Mouse (Mus musculus): ENCODE results near the gene Lcmt1. TPM values are rescaled to one million over a fixed set of nuclear protein-coding genes. Genes with fewer than 3 reads are reported as not detected.

The Lcmt1 gene
- polyA plus RNA-seq, 1 experiment from 2014 or later = 89.4 TPM

DNA sequence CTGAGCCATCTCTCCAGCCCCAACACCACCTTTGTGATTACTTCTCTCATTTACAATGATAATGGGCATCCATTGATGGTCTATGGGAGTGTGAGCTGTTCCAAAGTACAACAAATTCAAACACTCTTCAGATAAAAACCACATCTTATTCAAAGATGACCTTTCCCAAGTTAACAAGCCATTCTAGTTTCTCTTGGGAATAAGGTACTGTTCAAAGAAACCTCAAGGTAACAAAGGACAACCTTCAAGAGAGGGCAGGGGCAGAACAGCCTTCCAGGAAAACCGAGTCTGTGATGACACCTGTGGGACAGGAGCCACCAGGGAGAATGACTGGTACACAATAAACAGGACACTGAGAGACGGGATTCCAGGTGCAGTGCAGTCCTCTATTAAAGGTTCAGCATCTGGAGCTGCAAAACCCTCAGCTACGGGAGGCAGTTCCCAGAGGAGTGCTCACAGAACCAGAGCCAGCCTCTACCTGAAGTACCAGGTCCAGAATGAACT is 24.5 kb upstream of the Lcmt1 start:
- ATAC-seq (ENCODE audit: low FRiP score) = no peak
- Histone ChIP-seq H3K4me1 (replicated peaks) (peaks cover 13% of the 10 kb centered on the region), H3K4me2 (no peak overlapping the region), H3K36me3 (no peaks in the 10 kb centered on the region), H3K4me3 (no peak overlapping the region), H3K9ac (no peak overlapping the region), H3K27ac (no peak overlapping the region), H3K27me3 (no peaks in the 10 kb centered on the region), H3K9me3 (no peaks in the 10 kb centered on the region)
- 76% methylated on average over 3 of the region's 3 CpGs for WGBS

DNA sequence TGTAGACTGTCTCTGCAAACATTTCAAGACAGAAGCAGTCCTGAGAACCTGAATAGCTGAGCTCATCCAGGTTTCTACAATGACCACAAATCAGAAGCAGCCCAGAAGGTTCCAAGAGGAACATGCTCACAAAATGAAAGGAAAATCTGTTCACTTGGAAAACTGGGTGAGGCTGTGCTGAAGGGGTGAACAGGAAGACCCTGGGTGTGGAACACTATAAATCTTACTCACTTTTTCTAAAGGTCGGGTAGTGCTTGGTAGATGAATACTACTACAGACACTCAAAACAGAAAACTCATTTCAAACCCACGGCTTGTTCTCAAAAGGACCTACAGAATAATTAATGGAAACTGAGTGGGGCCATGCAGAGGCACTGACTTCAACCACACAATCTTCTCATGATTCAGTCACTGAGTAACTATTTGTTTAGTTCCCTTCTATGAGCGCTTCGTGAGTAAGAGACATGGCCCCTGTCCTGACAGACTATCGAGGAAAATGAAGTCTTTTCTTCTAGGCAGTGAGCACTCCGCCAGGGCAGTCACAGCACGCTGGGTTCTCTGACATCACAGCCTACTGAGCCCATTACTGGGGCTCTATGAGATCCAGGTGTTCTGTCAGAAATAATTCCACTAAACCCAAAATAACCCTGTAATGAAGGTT is 22.8 kb upstream of the Lcmt1 start:
- H3K36me3 ChIP-seq = no peaks in the 10 kb centered on the region
- no peak overlapping the region for H3K4me3 ChIP-seq
- no peaks in the 10 kb centered on the region; the same call in none of the 2 replicates for H3K4me1 ChIP-seq (replicated peaks)
- no peaks in the 10 kb centered on the region for H3K9me3 ChIP-seq
- no peak for ATAC-seq (ENCODE audit: low FRiP score)
- H3K9ac ChIP-seq = no peak overlapping the region
- no peak overlapping the region for H3K4me2 ChIP-seq
- 86% methylated on average over 7 of the region's 7 CpGs for WGBS
- H3K27ac ChIP-seq = no peak overlapping the region
- no peaks in the 10 kb centered on the region for H3K27me3 ChIP-seq

DNA sequence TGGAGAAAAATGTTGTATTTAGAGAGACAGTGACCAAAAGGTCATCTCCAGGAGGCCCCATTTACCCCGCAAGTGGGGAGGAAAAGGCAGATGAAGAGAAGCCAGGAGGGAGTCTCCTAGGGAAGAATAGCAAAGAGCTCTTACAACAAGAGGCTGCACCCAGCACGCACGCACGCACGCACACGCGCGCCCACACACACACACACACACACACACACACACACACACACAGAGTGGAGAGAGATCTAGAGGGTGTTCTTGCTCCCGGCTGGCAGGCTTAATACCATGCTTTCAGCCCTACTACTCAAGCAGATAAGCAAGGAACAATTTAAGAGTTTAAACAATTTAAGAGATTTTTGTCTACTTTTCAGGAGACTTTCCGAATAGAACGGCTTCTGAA is 19.8 kb upstream of the Lcmt1 start:
- H3K4me1 ChIP-seq (replicated peaks) = no peaks in the 10 kb centered on the region; the same call in 1 of the 2 replicates
- H3K27me3 ChIP-seq = no peaks in the 10 kb centered on the region
- H3K4me3 ChIP-seq = no peak overlapping the region
- H3K9me3 ChIP-seq = no peaks in the 10 kb centered on the region
- WGBS = 78% methylated on average over 11 of the region's 11 CpGs
- no peak for ATAC-seq (ENCODE audit: low FRiP score)
- H3K27ac ChIP-seq = no peak overlapping the region
- no peak overlapping the region for H3K9ac ChIP-seq
- no peak overlapping the region for H3K4me2 ChIP-seq
- H3K36me3 ChIP-seq = no peaks in the 10 kb centered on the region

DNA sequence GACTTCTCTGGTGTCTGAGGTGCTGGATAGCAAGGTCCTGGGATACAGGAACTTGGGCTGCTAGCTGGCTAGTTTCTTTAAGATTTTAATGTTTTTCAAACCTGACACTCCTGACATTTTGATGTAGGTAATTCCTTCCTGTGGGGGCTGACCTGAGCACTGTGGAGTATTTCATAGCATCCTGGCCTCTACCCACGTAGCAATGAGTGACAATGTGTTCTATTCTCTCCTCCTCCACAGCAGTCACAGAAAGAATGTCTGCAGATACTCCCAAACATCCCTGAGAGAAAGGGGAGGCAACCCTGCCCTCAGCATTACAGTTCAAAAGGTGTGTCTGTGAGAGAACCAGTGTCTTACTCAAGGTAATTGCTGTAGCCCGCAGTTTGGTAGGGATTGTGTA is 19.3 kb upstream of the Lcmt1 start:
- Histone ChIP-seq H3K4me3 (no peak overlapping the region), H3K4me2 (no peak overlapping the region), H3K9ac (no peak overlapping the region), H3K9me3 (no peaks in the 10 kb centered on the region), H3K27ac (no peak overlapping the region), H3K27me3 (no peaks in the 10 kb centered on the region), H3K36me3 (no peaks in the 10 kb centered on the region), H3K4me1 (replicated peaks) (no peaks in the 10 kb centered on the region; the same call in 1 of the 2 replicates)
- 74% methylated on average over 2 of the region's 2 CpGs for WGBS
- ATAC-seq (ENCODE audit: low FRiP score) = no peak

DNA sequence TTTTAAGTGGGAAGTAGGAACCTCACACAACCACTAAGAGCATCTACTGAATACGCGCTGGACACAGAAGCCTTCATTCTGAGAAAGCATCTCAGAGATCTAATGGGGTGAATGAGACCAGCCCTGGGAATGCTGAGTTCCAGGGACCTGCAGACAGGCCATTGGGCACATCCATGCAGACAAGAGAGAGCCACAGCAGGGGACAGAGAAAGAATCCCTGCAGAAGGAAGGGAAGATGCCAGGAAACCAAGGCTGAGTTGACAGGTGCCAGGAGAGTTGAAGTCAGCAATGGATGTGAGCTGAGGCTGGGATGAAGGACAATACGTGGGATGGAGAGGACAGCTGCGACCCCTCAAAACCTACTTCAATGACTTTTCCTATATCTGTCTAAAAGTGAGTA is 16.5 kb upstream of the Lcmt1 start:
- Histone ChIP-seq H3K4me3 (no peak overlapping the region), H3K9me3 (no peaks in the 10 kb centered on the region), H3K27ac (no peak overlapping the region), H3K4me1 (replicated peaks) (no peaks in the 10 kb centered on the region; the same call in 1 of the 2 replicates), H3K36me3 (no peaks in the 10 kb centered on the region; the same call in 1 of the 2 replicates), H3K4me2 (no peak overlapping the region), H3K9ac (no peak overlapping the region), H3K27me3 (no peaks in the 10 kb centered on the region)
- 96% methylated on average over 4 of the region's 4 CpGs for WGBS
- ATAC-seq (ENCODE audit: low FRiP score) = no peak

DNA sequence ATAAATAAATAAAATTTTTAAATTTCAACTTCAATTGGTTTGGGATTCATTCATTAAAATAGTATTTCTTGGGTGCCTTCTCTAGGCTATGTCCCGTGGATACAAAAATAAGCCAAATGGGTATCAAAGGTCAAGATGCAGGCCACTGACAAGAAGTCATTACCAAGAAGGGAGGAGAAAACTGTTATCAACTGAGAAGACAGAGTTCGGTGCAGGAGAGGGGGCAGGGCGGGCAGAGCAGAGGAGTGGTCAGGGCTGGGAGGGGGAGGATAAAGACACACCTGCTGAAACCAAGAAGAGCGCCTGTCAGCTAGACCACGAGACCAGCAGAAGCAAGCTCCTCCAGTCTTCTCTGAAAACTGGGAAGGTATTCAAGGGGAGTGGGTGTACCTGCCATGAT is 15.7 kb upstream of the Lcmt1 start:
- Histone ChIP-seq H3K36me3 (no peaks in the 10 kb centered on the region; the same call in 1 of the 2 replicates), H3K4me2 (no peak overlapping the region), H3K4me1 (replicated peaks) (no peaks in the 10 kb centered on the region; the same call in 1 of the 2 replicates), H3K9me3 (no peaks in the 10 kb centered on the region), H3K4me3 (no peak overlapping the region), H3K27me3 (no peaks in the 10 kb centered on the region), H3K9ac (no peak overlapping the region), H3K27ac (no peak overlapping the region)
- ATAC-seq (ENCODE audit: low FRiP score) = no peak
- WGBS = 83% methylated on average over 5 of the region's 5 CpGs

DNA sequence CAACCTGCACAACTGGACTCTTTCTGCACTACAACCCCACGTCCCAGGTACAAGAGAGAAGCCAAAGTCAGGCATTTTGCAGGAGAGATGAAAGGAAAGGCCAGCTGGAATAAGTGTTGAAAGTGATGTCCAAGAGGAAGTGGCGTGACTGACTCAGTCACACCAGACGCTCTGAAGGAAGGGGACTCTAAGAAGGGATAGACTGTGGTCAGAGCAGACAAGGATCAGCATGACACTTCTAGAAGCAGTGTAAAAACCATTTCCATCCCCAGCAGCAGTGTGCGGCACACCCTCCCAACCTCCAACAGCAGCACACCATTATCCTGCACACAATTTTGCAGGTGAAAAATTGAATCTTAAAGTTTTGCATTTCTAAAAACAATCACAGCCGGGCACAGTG is 15.2 kb upstream of the Lcmt1 start:
- ATAC-seq (ENCODE audit: low FRiP score) = no peak
- Histone ChIP-seq H3K36me3 (no peaks in the 10 kb centered on the region; the same call in 1 of the 2 replicates), H3K9ac (no peak overlapping the region), H3K4me3 (no peak overlapping the region), H3K27me3 (no peaks in the 10 kb centered on the region), H3K27ac (no peak overlapping the region), H3K4me2 (no peak overlapping the region), H3K9me3 (no peaks in the 10 kb centered on the region), H3K4me1 (replicated peaks) (no peaks in the 10 kb centered on the region; the same call in 1 of the 2 replicates)
- WGBS = 93% methylated on average over 5 of the region's 5 CpGs

DNA sequence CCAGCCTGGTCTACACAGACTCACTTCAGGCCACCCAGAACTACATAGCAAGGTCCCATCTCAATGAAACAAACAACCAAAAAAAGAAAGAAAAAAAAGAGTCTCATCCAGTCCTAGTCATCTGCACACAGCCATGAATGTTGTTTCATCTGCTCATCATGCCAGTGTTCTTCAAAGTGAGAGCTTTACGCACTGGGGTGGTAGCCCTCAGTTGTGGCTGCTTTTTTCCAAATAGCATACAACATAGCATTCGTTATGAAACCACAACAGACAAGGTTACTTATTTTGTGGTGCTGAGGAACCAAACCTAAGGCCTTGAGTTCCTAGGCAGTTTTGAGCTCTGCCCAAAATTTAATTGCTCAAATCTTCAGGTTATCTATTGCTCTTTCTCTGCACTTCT is 14.7 kb upstream of the Lcmt1 start:
- Histone ChIP-seq H3K4me2 (no peak overlapping the region), H3K9ac (no peak overlapping the region), H3K36me3 (no peaks in the 10 kb centered on the region; the same call in 1 of the 2 replicates), H3K9me3 (no peaks in the 10 kb centered on the region), H3K4me3 (no peak overlapping the region), H3K4me1 (replicated peaks) (no peaks in the 10 kb centered on the region; the same call in 1 of the 2 replicates), H3K27me3 (no peaks in the 10 kb centered on the region), H3K27ac (no peak overlapping the region)
- ATAC-seq (ENCODE audit: low FRiP score) = no peak
- 92% methylated on average over 2 of the region's 2 CpGs for WGBS

DNA sequence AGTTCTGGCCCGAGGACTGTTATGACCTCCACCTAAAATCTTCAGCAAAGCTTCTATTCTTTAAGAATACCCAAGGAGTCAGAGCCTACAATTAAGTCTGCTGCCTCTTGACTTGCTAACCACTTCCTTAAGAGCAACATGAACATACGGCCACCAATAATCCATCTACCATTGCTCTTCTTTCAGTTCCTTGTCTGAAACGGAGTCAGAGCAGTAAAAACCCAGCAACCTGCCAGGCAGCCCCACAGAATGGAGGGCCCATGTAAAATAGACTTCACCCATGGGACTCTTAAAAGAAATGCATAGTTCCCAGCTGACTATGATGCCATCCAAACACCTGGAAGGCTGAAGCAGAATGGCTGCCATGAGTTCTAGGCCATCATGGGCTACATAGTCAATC is 13.4 kb upstream of the Lcmt1 start:
- 89% methylated on average over 3 of the region's 3 CpGs for WGBS
- no peak overlapping the region for H3K4me3 ChIP-seq
- no peaks in the 10 kb centered on the region; the same call in 1 of the 2 replicates for H3K36me3 ChIP-seq
- ATAC-seq (ENCODE audit: low FRiP score) = no peak
- H3K27me3 ChIP-seq = no peaks in the 10 kb centered on the region
- H3K9ac ChIP-seq = no peak overlapping the region
- no peaks in the 10 kb centered on the region for H3K4me1 ChIP-seq (replicated peaks)
- H3K4me2 ChIP-seq = no peak overlapping the region
- no peaks in the 10 kb centered on the region for H3K9me3 ChIP-seq
- no peak overlapping the region for H3K27ac ChIP-seq

- no peak for ATAC-seq (ENCODE audit: low FRiP score)
- WGBS = 78% methylated on average over 7 of the region's 7 CpGs
- no peaks in the 10 kb centered on the region for H3K9me3 ChIP-seq
- H3K9ac ChIP-seq = no peak overlapping the region
- no peaks in the 10 kb centered on the region; the same call in 1 of the 2 replicates for H3K36me3 ChIP-seq
- no peak overlapping the region for H3K27ac ChIP-seq
- H3K27me3 ChIP-seq = no peaks in the 10 kb centered on the region
- H3K4me1 ChIP-seq (replicated peaks) = no peaks in the 10 kb centered on the region
- H3K4me2 ChIP-seq = no peak overlapping the region
- no peak overlapping the region for H3K4me3 ChIP-seq
Observed at GRCm38 (mm10) chr7:123359101-123359500, 10.5 kb upstream of the Lcmt1 start.

- ATAC-seq (ENCODE audit: low FRiP score) = no peak
- Histone ChIP-seq H3K36me3 (no peaks in the 10 kb centered on the region; the same call in 1 of the 2 replicates), H3K9me3 (no peaks in the 10 kb centered on the region), H3K4me2 (no peak overlapping the region), H3K27ac (no peak overlapping the region), H3K9ac (no peak overlapping the region), H3K4me3 (no peak overlapping the region), H3K27me3 (no peaks in the 10 kb centered on the region), H3K4me1 (replicated peaks) (peaks cover 8% of the 10 kb centered on the region; the same call in 1 of the 2 replicates)
- 87% methylated on average over 5 of the region's 5 CpGs for WGBS
Observed at GRCm38 (mm10) chr7:123360185-123360584, 9.4 kb upstream of the Lcmt1 start.

GRCm38 (mm10) chr7:123361229-123361980 is 8.2 kb upstream of the Lcmt1 start:
- H3K4me3 ChIP-seq = no peak overlapping the region
- peaks cover 20% of the 10 kb centered on the region for H3K4me1 ChIP-seq (replicated peaks)
- no peak overlapping the region for H3K4me2 ChIP-seq
- no peak overlapping the region for H3K9ac ChIP-seq
- H3K9me3 ChIP-seq = no peaks in the 10 kb centered on the region
- H3K27ac ChIP-seq = no peak overlapping the region
- no peak for ATAC-seq (ENCODE audit: low FRiP score)
- 96% methylated on average over 7 of the region's 7 CpGs for WGBS
- no peaks in the 10 kb centered on the region for H3K27me3 ChIP-seq
- H3K36me3 ChIP-seq = no peaks in the 10 kb centered on the region; the same call in 1 of the 2 replicates
